36 mouse cellular contexts compared by ENCODE assay signal in the genomic region with DNA sequence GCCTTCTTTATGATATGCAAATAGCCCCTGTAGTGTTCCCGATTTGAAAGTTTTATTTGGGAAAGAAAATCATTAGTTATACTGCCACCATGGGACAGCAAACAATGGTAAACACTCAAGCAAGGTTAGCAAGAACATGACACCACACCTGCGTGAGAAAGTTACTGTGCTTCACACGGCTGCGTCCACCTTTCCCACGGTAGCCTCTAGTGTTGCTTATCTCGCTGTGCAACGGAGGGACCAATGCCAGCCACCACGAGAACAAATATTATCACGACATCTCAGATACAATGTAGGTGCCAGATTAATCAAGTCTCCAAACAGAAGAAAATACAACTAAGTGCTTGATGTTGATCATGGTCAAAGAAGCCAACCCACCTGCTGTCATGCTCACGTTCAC. TPM values are rescaled to one million over a fixed set of nuclear protein-coding genes. Genes with fewer than 3 reads are reported as not detected.
DNase-seq lines count a peak whose midpoint lies in the region; ATAC-seq and TF ChIP-seq lines count a peak whose summit lies in the region.
"Had no signal": no experiment of that assay in that cellular context is flagged by ENCODE, and none has a peak within 500 bp of the region (broad histone marks: within the 10 kb centered on the region; RNA-seq: fewer than 3 reads in every experiment).

No protein-coding gene starts in this region.

- H3K4me1 ChIP-seq in erythroblast, embryonic 14.5 days (ENCODE audit: control insufficient read depth) = peaks cover 46% of the 10 kb centered on the region
- H3K4me1 ChIP-seq in liver, embryonic 11.5 days (replicated peaks; ENCODE audit: control insufficient read depth, insufficient read depth, low read length) = peaks cover 24% of the 10 kb centered on the region
- peaks cover 7 to 30% of the 10 kb centered on the region in 2 experiments for H3K4me1 ChIP-seq in CH12.LX (ENCODE audit: control insufficient read depth in 1 of 2, insufficient read depth in 2 of 2)
- H3K4me1 ChIP-seq in liver, embryonic 13.5 days (replicated peaks) = peaks cover 46% of the 10 kb centered on the region
- peaks cover 20% of the 10 kb centered on the region for H3K4me1 ChIP-seq in hindbrain, embryonic 10.5 days (replicated peaks)

- no peak for TF ChIP-seq EP300 in CH12.LX (IDR thresholded peaks at IDR 0.05; ENCODE audit: low read length)

- peak overlapping the region; percentile 79 for H3K4me2 ChIP-seq in liver, embryonic 11.5 days
- H3K4me2 ChIP-seq in CH12.LX (ENCODE audit: insufficient read depth, low read depth, poor library complexity, severe bottlenecking) = 0 out of 2 replicates have a peak overlapping the region, but pooled peaks have one; percentile 31
- peak overlapping the region; percentile 82 for H3K4me2 ChIP-seq in liver, embryonic 13.5 days
- H3K4me2 ChIP-seq: hindbrain, embryonic 15.5 days; limb, embryonic 15.5 days; midbrain, embryonic 13.5 days; neural tube, embryonic 13.5 days had no signal

- H3K27ac ChIP-seq in liver, embryonic 11.5 days (ENCODE audit: low read depth, low read length) = no peak overlapping the region
- H3K27ac ChIP-seq in CH12.LX (ENCODE audit: insufficient read depth, low read depth) = no peak overlapping the region
- no peak overlapping the region for H3K27ac ChIP-seq in liver, embryonic 13.5 days
- no peak overlapping the region for H3K27ac ChIP-seq in hindbrain, embryonic 10.5 days
- H3K27ac ChIP-seq: hindbrain, embryonic 15.5 days; limb, embryonic 10.5 days; limb, embryonic 15.5 days; macrophage; midbrain, embryonic 13.5 days; neural tube, embryonic 13.5 days had no signal

- H3K9me3 ChIP-seq in erythroblast, embryonic 14.5 days (ENCODE audit: control insufficient read depth, low read length) = no peaks in the 10 kb centered on the region
- no peaks in the 10 kb centered on the region for H3K9me3 ChIP-seq in liver, embryonic 11.5 days (ENCODE audit: control insufficient read depth, low read length)
- no peaks in the 10 kb centered on the region for H3K9me3 ChIP-seq in CH12.LX (replicated peaks; ENCODE audit: low read length)
- H3K9me3 ChIP-seq in liver, embryonic 13.5 days (replicated peaks) = no peaks in the 10 kb centered on the region
- H3K9me3 ChIP-seq in hindbrain, embryonic 10.5 days = no peaks in the 10 kb centered on the region
- H3K9me3 ChIP-seq: hindbrain, embryonic 15.5 days; limb, embryonic 10.5 days; limb, embryonic 15.5 days; midbrain, embryonic 13.5 days; neural tube, embryonic 13.5 days had no signal

- 74% methylated on average over 10 of the region's 10 CpGs for WGBS in liver, embryonic 11.5 days
- WGBS in liver, embryonic 13.5 days (ENCODE audit: insufficient replicate concordance) = 51% methylated on average over 10 of the region's 10 CpGs
- 93% methylated on average over 10 of the region's 10 CpGs for WGBS in hindbrain, embryonic 10.5 days

- ATAC-seq in erythroblast, adult 5-6 weeks (replicated peaks; ENCODE audit: low FRiP score, poor library complexity, severe bottlenecking) = no peak
- ATAC-seq in liver, embryonic 11.5 days (replicated peaks; ENCODE audit: low FRiP score) = no peak
- ATAC-seq in liver, embryonic 13.5 days (ENCODE audit: low read depth) = no peak
- ATAC-seq: inflammation-experienced regulatory T-cells, adult 6 months; midbrain, embryonic 13.5 days had no signal

- H3K9ac ChIP-seq in liver, embryonic 11.5 days (ENCODE audit: low read depth, low read length) = no peak overlapping the region; the same call in 1 of the 2 replicates
- H3K9ac ChIP-seq in CH12.LX (ENCODE audit: insufficient read depth, low read depth) = no peak overlapping the region
- peak overlapping the region; percentile 99; the same call in 1 of the 2 replicates for H3K9ac ChIP-seq in liver, embryonic 13.5 days
- H3K9ac ChIP-seq: hindbrain, embryonic 15.5 days; limb, embryonic 15.5 days; midbrain, embryonic 13.5 days; neural tube, embryonic 13.5 days had no signal

- TF ChIP-seq RAD21 in CH12.LX (IDR thresholded peaks at IDR 0.05; ENCODE audit: low read depth, low read length) = no peak

- no peak for TF ChIP-seq POLR2A in CH12.LX (IDR thresholded peaks at IDR 0.05; ENCODE audit: low read depth, low read length)

- H3K27me3 ChIP-seq in erythroblast, embryonic 14.5 days (ENCODE audit: control insufficient read depth) = no peaks in the 10 kb centered on the region
- H3K27me3 ChIP-seq in liver, embryonic 11.5 days (replicated peaks; ENCODE audit: control insufficient read depth, insufficient read depth, low read length) = no peaks in the 10 kb centered on the region
- no peaks in the 10 kb centered on the region for H3K27me3 ChIP-seq in CH12.LX (replicated peaks)
- no peaks in the 10 kb centered on the region for H3K27me3 ChIP-seq in liver, embryonic 13.5 days
- no peaks in the 10 kb centered on the region for H3K27me3 ChIP-seq in hindbrain, embryonic 10.5 days (ENCODE audit: insufficient read depth, poor library complexity, severe bottlenecking)
- H3K27me3 ChIP-seq: hindbrain, embryonic 15.5 days; limb, embryonic 15.5 days; midbrain, embryonic 13.5 days; neural tube, embryonic 13.5 days had no signal

- H3K79me2 ChIP-seq in CH12.LX (replicated peaks; ENCODE audit: control insufficient read depth, extremely low read depth, insufficient read depth, poor library complexity, severe bottlenecking) = peaks cover 38% of the 10 kb centered on the region

- DNase-seq in liver, embryonic 11.5 days (ENCODE audit: low spot score) = no peak
- DNase-seq in liver (no peak), CH12.LX (ENCODE audit: extremely low read depth) (no peak)
- no peak for DNase-seq in liver, embryonic 13.5 days
- DNase-seq in hindbrain, embryonic 10.5 days (ENCODE audit: low spot score) = no peak
- DNase-seq in cerebellum, adult 9-10 months = no peak
- DNase-seq: adrenal gland, postnatal 14 days; cerebellum, adult 11-12 months; cerebellum, postnatal 10 days; gastrocnemius, postnatal 25 days; heart, adult 18-20 months; kidney, adult 11 months; kidney, postnatal 14 days; layer of hippocampus, adult 9-11 months; right cerebral cortex, postnatal 4 days; thymus, postnatal 14 days had no signal

- in situ Hi-C loops in CH12.LX (cut with MboI; ENCODE audit: low pct_ligation_motif_present, low pct_unique_long_range_greater_than_20kb, low sequenced_read_pairs) = no loop called here

- dilution Hi-C loops in CH12.LX (cut with MboI; ENCODE audit: extremely low pct_ligation_motif_present, extremely low pct_unique_long_range_greater_than_20kb, low sequenced_read_pairs) = no loop called here

- H3K36me3 ChIP-seq in erythroblast, embryonic 14.5 days (ENCODE audit: control insufficient read depth) = peaks cover 65% of the 10 kb centered on the region
- peaks cover 39% of the 10 kb centered on the region for H3K36me3 ChIP-seq in liver, embryonic 11.5 days (ENCODE audit: control insufficient read depth, insufficient read depth, low read length)
- peaks cover 27 to 55% of the 10 kb centered on the region in 2 experiments for H3K36me3 ChIP-seq in CH12.LX (replicated peaks in 1 of 2; ENCODE audit: control insufficient read depth in 1 of 2, insufficient read depth in 1 of 2, low read length in 1 of 2)
- peaks cover 54% of the 10 kb centered on the region for H3K36me3 ChIP-seq in liver, embryonic 13.5 days
- peaks cover 55% of the 10 kb centered on the region for H3K36me3 ChIP-seq in hindbrain, embryonic 10.5 days
- H3K36me3 ChIP-seq: hindbrain, embryonic 15.5 days had no signal

- TF ChIP-seq CTCF in CH12.LX (conservative IDR thresholded peaks at IDR 0.05 in 1 of 2, IDR thresholded peaks at IDR 0.05 in 1 of 2; ENCODE audit: low read depth in 2 of 2, low read length in 2 of 2) = no peak

- peak overlapping the region; percentile 89 for H3K4me3 ChIP-seq in erythroblast, embryonic 14.5 days (replicated peaks)
- H3K4me3 ChIP-seq in liver, embryonic 11.5 days (ENCODE audit: low read depth, low read length) = peak overlapping the region; percentile 95; the same call in 1 of the 2 replicates
- H3K4me3 ChIP-seq in CH12.LX (replicated peaks in 1 of 3; ENCODE audit: low read depth in 2 of 3, low read length in 2 of 3, poor library complexity in 1 of 3) = no peak overlapping the region
- peak overlapping the region; percentile 96 for H3K4me3 ChIP-seq in liver, embryonic 13.5 days (replicated peaks)
- H3K4me3 ChIP-seq in hindbrain, embryonic 10.5 days = no peak overlapping the region
- H3K4me3 ChIP-seq: hindbrain, embryonic 15.5 days; limb, embryonic 15.5 days; midbrain, embryonic 13.5 days; neural tube, embryonic 13.5 days had no signal

RNA-seq across cellular contexts. Expression of gene Gmnn, which starts 2.3 kb away (rescaled TPM):
- polyA plus RNA-seq in erythroblast, embryonic 14.5 days (2012) = 1.7 and 1.8 TPM in 2 replicates
- total RNA-seq in erythroblast, adult 5-6 weeks (2015; ENCODE audit: low replicate concordance) = 87.6 and 105 TPM in 2 replicates
- 108 and 135 TPM in 2 replicates for total RNA-seq in erythroblast, adult 5-6 weeks (2017; ENCODE audit: low replicate concordance)
- polyA plus RNA-seq in liver, embryonic 11.5 days (2014; fragmentation: Nextera tagmentation; extraction: Ambion mirVana) = 212 and 218 TPM in 2 replicates
- total RNA-seq in CH12.LX (2012; rRNA removed) (117 and 138 TPM in 2 replicates), CH12.LX (2014; rRNA removed) (166 and 191 TPM in 2 replicates)
- polyA plus RNA-seq in CH12.LX (2012; ENCODE audit: insufficient read length, low read depth) = 164 and 166 TPM in 2 replicates
- polyA plus RNA-seq in liver, embryonic 13.5 days (2015; fragmentation: Nextera tagmentation; extraction: Ambion mirVana) = 154 and 171 TPM in 2 replicates
- polyA plus RNA-seq in hindbrain, embryonic 10.5 days (2016; fragmentation: Nextera tagmentation; extraction: Ambion mirVana) = 134 and 184 TPM in 2 replicates

RNA-seq across cellular contexts. Expression of gene Armh2, which starts 18.4 kb away (rescaled TPM):
- polyA plus RNA-seq in erythroblast, embryonic 14.5 days (2012) = not detected in 2 replicates
- total RNA-seq in erythroblast, adult 5-6 weeks (2015; ENCODE audit: low replicate concordance) = not detected in 2 replicates
- 2.0 TPM in 1 of 2 replicates, not detected in the other for total RNA-seq in erythroblast, adult 5-6 weeks (2017; ENCODE audit: low replicate concordance)
- polyA plus RNA-seq in liver, embryonic 11.5 days (2014; fragmentation: Nextera tagmentation; extraction: Ambion mirVana) = not detected in 2 replicates
- total RNA-seq in CH12.LX (2012; rRNA removed) (not detected in 2 replicates), CH12.LX (2014; rRNA removed) (not detected in 2 replicates)
- polyA plus RNA-seq in CH12.LX (2012; ENCODE audit: insufficient read length, low read depth) = not detected in 2 replicates
- not detected in 2 replicates for polyA plus RNA-seq in liver, embryonic 13.5 days (2015; fragmentation: Nextera tagmentation; extraction: Ambion mirVana)
- polyA plus RNA-seq in hindbrain, embryonic 10.5 days (2016; fragmentation: Nextera tagmentation; extraction: Ambion mirVana) = not detected in 2 replicates
- total RNA-seq: adrenal gland, postnatal 14 days; common myeloid progenitor, adult 5-6 weeks; gastrocnemius, adult 18-20 months; gastrocnemius, postnatal 25 days; heart, adult 18-20 months; hematopoietic stem cell, adult 5-6 weeks; left cerebral cortex, postnatal 10 days had no signal
- polyA plus RNA-seq: C2C12; embryonic facial prominence, embryonic 14.5 days; heart, embryonic 11.5 days; heart, embryonic 16.5 days; hindbrain, embryonic 15.5 days; kidney, embryonic 14.5 days; limb, embryonic 10.5 days; limb, embryonic 15.5 days; macrophage; midbrain, embryonic 13.5 days; neural tube, embryonic 13.5 days; stomach, embryonic 14.5 days; urinary bladder, adult 2 months had no signal

RNA-seq across cellular contexts. Expression of gene BC005537, which starts 42.0 kb away (rescaled TPM):
- polyA plus RNA-seq in erythroblast, embryonic 14.5 days (2012) = 5.3 and 6.0 TPM in 2 replicates
- total RNA-seq in erythroblast, adult 5-6 weeks (2015; ENCODE audit: low replicate concordance) = 110 and 132 TPM in 2 replicates
- total RNA-seq in erythroblast, adult 5-6 weeks (2017; ENCODE audit: low replicate concordance) = 106 and 118 TPM in 2 replicates
- polyA plus RNA-seq in liver, embryonic 11.5 days (2014; fragmentation: Nextera tagmentation; extraction: Ambion mirVana) = 18.3 and 18.8 TPM in 2 replicates
- 21.8 and 28.3 TPM in 2 replicates for total RNA-seq in CH12.LX (2012; rRNA removed)
- total RNA-seq in CH12.LX (2014; rRNA removed) = 37.0 and 39.0 TPM in 2 replicates
- 47.5 and 47.7 TPM in 2 replicates for polyA plus RNA-seq in CH12.LX (2012; ENCODE audit: insufficient read length, low read depth)
- polyA plus RNA-seq in liver, embryonic 13.5 days (2015; fragmentation: Nextera tagmentation; extraction: Ambion mirVana) = 9.5 and 9.6 TPM in 2 replicates
- 10.4 and 10.9 TPM in 2 replicates for polyA plus RNA-seq in hindbrain, embryonic 10.5 days (2016; fragmentation: Nextera tagmentation; extraction: Ambion mirVana)

Comparison
In these comparisons a context has a peak if more than half of its experiments do, and no peak if none do; other contexts are left out.
1. H3K4me3 ChIP-seq: peak in erythroblast, embryonic 14.5 days (single experiment), liver, embryonic 11.5 days (single experiment) and liver, embryonic 13.5 days (single experiment); none in CH12.LX (0 of 3) and hindbrain, embryonic 10.5 days (single experiment).
2. H3K4me2 ChIP-seq: peak in every context shown above with its lines; median percentile 82 in liver, embryonic 13.5 days; 79 in liver, embryonic 11.5 days; 31 in CH12.LX.
3. RNA of gene Gmnn, which starts 2.3 kb away (polyA plus RNA-seq): 212 to 218 TPM in liver, embryonic 11.5 days, 164 to 166 TPM in CH12.LX, 154 to 171 TPM in liver, embryonic 13.5 days and 134 to 184 TPM in hindbrain, embryonic 10.5 days; 1.7 to 1.8 TPM in erythroblast, embryonic 14.5 days; every median in the first group is over 10 times any median in the second.